Mouse (Mus musculus) gastrocnemius, postnatal 36 days (tissue): ENCODE measurements around the gene Nr1i2. TPM values are rescaled to one million over a fixed set of nuclear protein-coding genes. Genes with fewer than 3 reads are reported as not detected.
"Not testable (repeated sequence)": the region's sequence is repeated elsewhere in the genome, so short reads cannot be mapped to it uniquely, and the experiment has no call there.

Source experiments
- DNase-seq, 2 experiments: peaks; one replicate each; pipeline ENCODE4 v3.0.0; 2022
- intact Hi-C: fragments of 180-260 bp; cut with DNase I; formaldehyde crosslinking; loops from one replicate; pipeline ENCODE4 v1.15.1; 2025
- long read RNA-seq, 2 experiments: library from polyadenylated mRNA; stranded (forward); transcript quantifications; one replicate each; pipeline ENCODE4 v2.0.0; 2021
- total RNA-seq, 2 experiments: library from RNA; stranded (reverse); gene quantifications; 2 replicates each; pipeline ENCODE4 v1.2.3; 2021

The Nr1i2 gene
- not detected for total RNA-seq
- long read RNA-seq, experiment 1 = 0 reads
- long read RNA-seq, experiment 2 = 0 reads

GRCm38 (mm10) chr16:38294685-38295348, at the start of gene Nr1i2:
Gene Nr1i2, minus strand, starts transcription at chr16:38294824.
- DNase-seq = no peak
- intact Hi-C loops = no loop called here

GRCm38 (mm10) chr16:38341396-38342324, 47.0 kb upstream of the Nr1i2 start, which contains the start of gene Maats1:
Gene Maats1, minus strand, starts transcription at chr16:38342143.
- peak; percentile 57 to 73 for DNase-seq
- intact Hi-C loops = no loop called here

- intact Hi-C loops, DNase-seq: not testable (repeated sequence)
Measured at GRCm38 (mm10) chr16:38338077-38338476, 43.5 kb upstream of the Nr1i2 start.

- intact Hi-C loops = no loop called here
- DNase-seq = no peak
Measured at GRCm38 (mm10) chr16:38334431-38334830, 39.8 kb upstream of the Nr1i2 start.

- intact Hi-C loops = no loop called here
- DNase-seq = no peak
Measured at GRCm38 (mm10) chr16:38329340-38329739, 34.7 kb upstream of the Nr1i2 start.

GRCm38 (mm10) chr16:38326778-38327397, 32.3 kb upstream of the Nr1i2 start:
- intact Hi-C loops = no loop called here
- no peak for DNase-seq

- no peak for DNase-seq
- intact Hi-C loops = no loop called here
Measured at GRCm38 (mm10) chr16:38324311-38324710, 29.7 kb upstream of the Nr1i2 start.

GRCm38 (mm10) chr16:38321452-38321935, 26.9 kb upstream of the Nr1i2 start:
- intact Hi-C loops = no loop called here
- DNase-seq = no peak

GRCm38 (mm10) chr16:38319087-38319486, 24.5 kb upstream of the Nr1i2 start:
- intact Hi-C loops = no loop called here

GRCm38 (mm10) chr16:38318492-38318891, 23.9 kb upstream of the Nr1i2 start:
- intact Hi-C loops = no loop called here
- DNase-seq = no peak

More at GRCm38 (mm10) chr16:38319087-38319486, 24.5 kb upstream of the Nr1i2 start:
- DNase-seq = no peak

GRCm38 (mm10) chr16:38308195-38308594, 13.6 kb upstream of the Nr1i2 start:
- intact Hi-C loops = no loop called here
- no peak for DNase-seq

- no peak for DNase-seq
- intact Hi-C loops = no loop called here
Measured at GRCm38 (mm10) chr16:38307651-38308050, 13.0 kb upstream of the Nr1i2 start.

- intact Hi-C loops = no loop called here
- no peak for DNase-seq
Measured at GRCm38 (mm10) chr16:38307221-38307605, 12.6 kb upstream of the Nr1i2 start.

- no peak for DNase-seq
- intact Hi-C loops = no loop called here
Measured at GRCm38 (mm10) chr16:38306571-38307220, 12.1 kb upstream of the Nr1i2 start.

GRCm38 (mm10) chr16:38304460-38305194, 10.0 kb upstream of the Nr1i2 start:
- DNase-seq = peak in 1 of 2 experiments; percentile 16
- intact Hi-C loops = no loop called here

GRCm38 (mm10) chr16:38302367-38302766, 7.7 kb upstream of the Nr1i2 start:
- no peak for DNase-seq
- intact Hi-C loops = no loop called here

- intact Hi-C loops = no loop called here
- DNase-seq = no peak
Measured at GRCm38 (mm10) chr16:38298410-38298809, 3.8 kb upstream of the Nr1i2 start.

- DNase-seq = no peak
- intact Hi-C loops = no loop called here
Measured at GRCm38 (mm10) chr16:38295349-38295930, 816 bp upstream of the Nr1i2 start.

GRCm38 (mm10) chr16:38290151-38290550, 4.5 kb downstream of the Nr1i2 start:
- DNase-seq = no peak
- intact Hi-C loops = no loop called here
